Mouse (Mus musculus) thymus, adult 2 months (tissue): ENCODE measurements around the gene Prkce.

Source experiments
- CTCF ChIP-seq: fragments of 200-500 bp; IDR thresholded peaks from 2 replicates; pipeline ENCODE4 v1.5.1; 2012; ENCODE audit warnings: mild to moderate bottlenecking, control low read depth, low read length, moderate library complexity, borderline replicate concordance; ENCODE audit not compliant: control insufficient read depth, poor library complexity, insufficient read depth; ENCODE audit errors: extremely low read depth
- POLR2A ChIP-seq: fragments of 200-500 bp; IDR thresholded peaks from 2 replicates; pipeline ENCODE4 v1.6.1; 2012; ENCODE audit warnings: mild to moderate bottlenecking, low read length, control low read depth, moderate library complexity; ENCODE audit not compliant: control insufficient read depth, poor library complexity, insufficient read depth; ENCODE audit errors: extremely low read depth

- no peak for TF ChIP-seq CTCF
- no peak for TF ChIP-seq POLR2A
Observed at GRCm38 (mm10) chr17:86607981-86608380, 440.4 kb downstream of the Prkce start.
